Mouse (Mus musculus) midbrain, embryonic 15.5 days (tissue): ENCODE results near the gene Fbxo42. TPM values are rescaled to one million over a fixed set of nuclear protein-coding genes. Genes with fewer than 3 reads are reported as not detected.
A peak's percentile ranks its signal among the peaks of the same experiment; 100 is the strongest.
"Not testable (repeated sequence)": the region's sequence is repeated elsewhere in the genome, so short reads cannot be mapped to it uniquely, and the experiment has no call there.

Experiments used
- ATAC-seq: fragments of 200-750 bp; cut with Nextera tagmentation; replicated peaks from 2 replicates; pipeline ENCODE4 v1.8.0; 2017; ENCODE audit warnings: moderate TSS enrichment
- H3K27ac ChIP-seq: fragments of 300-500 bp; sonication (generic); 2 replicates; pipeline ENCODE4 v1.5.1; 2015; ENCODE audit warnings: mild to moderate bottlenecking, inconsistent platforms
- H3K27me3 ChIP-seq: fragments of 300-500 bp; sonication (generic); replicated peaks from 2 replicates; pipeline ENCODE4 v1.6.1; 2015; ENCODE audit warnings: inconsistent platforms
- H3K36me3 ChIP-seq: fragments of 300-500 bp; sonication (generic); replicated peaks from 2 replicates; pipeline ENCODE4 v1.6.1; 2015; ENCODE audit warnings: inconsistent platforms
- H3K4me1 ChIP-seq: fragments of 300-500 bp; sonication (generic); 2 replicates; pipeline ENCODE4 v1.6.1; 2015; ENCODE audit warnings: inconsistent platforms
- H3K4me2 ChIP-seq: fragments of 300-500 bp; sonication (generic); 2 replicates; pipeline ENCODE4 v1.6.1; 2015; ENCODE audit warnings: inconsistent platforms, mild to moderate bottlenecking, moderate library complexity
- H3K4me3 ChIP-seq: fragments of 300-500 bp; sonication (generic); 2 replicates; pipeline ENCODE4 v1.5.1; 2015; ENCODE audit warnings: mild to moderate bottlenecking, inconsistent platforms
- H3K9ac ChIP-seq: fragments of 300-500 bp; sonication (generic); 2 replicates; pipeline ENCODE4 v1.6.1; 2015; ENCODE audit warnings: mild to moderate bottlenecking, inconsistent platforms
- H3K9me3 ChIP-seq: fragments of 300-500 bp; sonication (generic); 2 replicates; pipeline ENCODE4 v1.6.1; 2016; ENCODE audit warnings: inconsistent platforms
- WGBS: fragments of 180-500 bp; shearing (Covaris S2); methylation state at CpG from one replicate; pipeline ENCODE4 v1.1.7; 2015; ENCODE audit warnings: mixed read lengths; 5-methylcytosine and 5-hydroxymethylcytosine counted together
- polyA plus RNA-seq: library from polyadenylated mRNA; unstranded; fragments of >200 nt; fragmentation: Nextera tagmentation; extraction: Ambion mirVana; gene quantifications from 2 replicates; pipeline ENCODE4 v1.2.1, GENCODE M21; 2015

Gene Fbxo42
- polyA plus RNA-seq, 1 experiment from 2014 or later: 28.5 TPM

GRCm38 (mm10) chr4:141139116-141139970 lies 8.4 kb upstream of the Fbxo42 start, which contains the start of gene Szrd1:
Gene Szrd1 (minus strand): TSS chr4:141139775.
- no peaks in the 10 kb centered on the region for H3K36me3 ChIP-seq
- peak; percentile 93 for ATAC-seq
- H3K4me1 ChIP-seq: peaks cover 41% of the 10 kb centered on the region
- H3K4me2 ChIP-seq: peak within 1 kb of the TSS; percentile 81
- H3K27ac ChIP-seq: peak within 1 kb of the TSS; percentile 95
- peak within 1 kb of the TSS; percentile 65 for H3K4me3 ChIP-seq
- H3K27me3 ChIP-seq: no peaks in the 10 kb centered on the region
- H3K9me3 ChIP-seq: no peaks in the 10 kb centered on the region
- WGBS: under 1% methylated on average over 63 of the region's 63 CpGs
- H3K9ac ChIP-seq: peak within 1 kb of the TSS; percentile 74

- not testable (repeated sequence) for ATAC-seq, H3K9ac ChIP-seq
Observed at GRCm38 (mm10) chr4:141140354-141140753, 7.4 kb upstream of the Fbxo42 start.

DNA sequence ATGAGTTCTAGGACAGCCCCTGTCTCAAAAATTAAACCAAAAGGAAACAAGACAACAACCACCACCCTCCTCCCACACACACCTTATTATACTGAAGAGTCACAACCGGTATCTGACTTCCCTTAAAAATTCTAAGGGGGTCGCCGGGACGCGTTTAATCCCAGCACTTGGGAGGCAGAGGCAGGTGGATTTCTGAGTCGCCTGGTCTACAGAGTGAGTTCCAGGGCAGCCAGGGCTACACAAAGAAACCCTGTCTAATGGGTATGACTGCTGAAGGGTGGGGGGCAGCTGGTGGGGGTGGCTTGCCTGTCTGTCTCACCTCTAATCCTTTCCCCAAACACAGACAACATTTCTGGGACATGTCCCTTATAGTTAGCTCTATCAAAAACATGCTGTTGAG lies 6.7 kb upstream of the Fbxo42 start:
- 89% methylated on average over 6 of the region's 6 CpGs for WGBS
- H3K27ac ChIP-seq: no peak overlapping the region

More at GRCm38 (mm10) chr4:141140354-141140753, 7.4 kb upstream of the Fbxo42 start:
- not testable (repeated sequence) for H3K36me3 ChIP-seq, H3K9me3 ChIP-seq, H3K27ac ChIP-seq, H3K4me2 ChIP-seq, H3K4me3 ChIP-seq, H3K27me3 ChIP-seq
- peaks cover 31% of the 10 kb centered on the region for H3K4me1 ChIP-seq
- 86% methylated on average over 9 of the region's 9 CpGs for WGBS

GRCm38 (mm10) chr4:141142285-141142811 lies 5.4 kb upstream of the Fbxo42 start:
- H3K27ac ChIP-seq: no peak overlapping the region
- H3K27me3 ChIP-seq: no peaks in the 10 kb centered on the region
- no peaks in the 10 kb centered on the region for H3K9me3 ChIP-seq
- ATAC-seq: no peak
- H3K36me3 ChIP-seq: no peaks in the 10 kb centered on the region
- H3K4me3 ChIP-seq: no peak overlapping the region
- H3K4me1 ChIP-seq: peaks cover 22% of the 10 kb centered on the region
- H3K4me2 ChIP-seq: no peak overlapping the region
- no peak overlapping the region for H3K9ac ChIP-seq
- 28% methylated on average over 9 of the region's 9 CpGs for WGBS

More for the DNA sequence above, 6.7 kb upstream of the Fbxo42 start:
- peaks cover 29% of the 10 kb centered on the region for H3K4me1 ChIP-seq
- no peak overlapping the region for H3K4me3 ChIP-seq
- H3K27me3 ChIP-seq: no peaks in the 10 kb centered on the region
- no peaks in the 10 kb centered on the region for H3K36me3 ChIP-seq
- no peaks in the 10 kb centered on the region for H3K9me3 ChIP-seq
- H3K9ac ChIP-seq: no peak overlapping the region
- ATAC-seq: no peak
- no peak overlapping the region for H3K4me2 ChIP-seq

GRCm38 (mm10) chr4:141145124-141145523 lies 2.6 kb upstream of the Fbxo42 start:
- H3K27ac ChIP-seq, H3K9me3 ChIP-seq, H3K4me3 ChIP-seq, H3K27me3 ChIP-seq, H3K4me2 ChIP-seq, ATAC-seq, H3K9ac ChIP-seq, H3K36me3 ChIP-seq: not testable (repeated sequence)
- peaks cover 27% of the 10 kb centered on the region for H3K4me1 ChIP-seq
- WGBS: 96% methylated on average over 11 of the region's 16 CpGs

- no peaks in the 10 kb centered on the region for H3K36me3 ChIP-seq
- 0 out of 2 replicates have a peak overlapping the region, but pooled peaks have one; percentile 71 for H3K4me2 ChIP-seq
- no peak for ATAC-seq
- H3K27me3 ChIP-seq: no peaks in the 10 kb centered on the region
- no peak overlapping the region for H3K9ac ChIP-seq
- H3K4me3 ChIP-seq: no peak overlapping the region
- WGBS: 96% methylated on average over 6 of the region's 6 CpGs
- H3K9me3 ChIP-seq: no peaks in the 10 kb centered on the region
- peaks cover 35% of the 10 kb centered on the region for H3K4me1 ChIP-seq
- no peak overlapping the region for H3K27ac ChIP-seq
Observed at GRCm38 (mm10) chr4:141146491-141147033, 1.2 kb upstream of the Fbxo42 start.

DNA sequence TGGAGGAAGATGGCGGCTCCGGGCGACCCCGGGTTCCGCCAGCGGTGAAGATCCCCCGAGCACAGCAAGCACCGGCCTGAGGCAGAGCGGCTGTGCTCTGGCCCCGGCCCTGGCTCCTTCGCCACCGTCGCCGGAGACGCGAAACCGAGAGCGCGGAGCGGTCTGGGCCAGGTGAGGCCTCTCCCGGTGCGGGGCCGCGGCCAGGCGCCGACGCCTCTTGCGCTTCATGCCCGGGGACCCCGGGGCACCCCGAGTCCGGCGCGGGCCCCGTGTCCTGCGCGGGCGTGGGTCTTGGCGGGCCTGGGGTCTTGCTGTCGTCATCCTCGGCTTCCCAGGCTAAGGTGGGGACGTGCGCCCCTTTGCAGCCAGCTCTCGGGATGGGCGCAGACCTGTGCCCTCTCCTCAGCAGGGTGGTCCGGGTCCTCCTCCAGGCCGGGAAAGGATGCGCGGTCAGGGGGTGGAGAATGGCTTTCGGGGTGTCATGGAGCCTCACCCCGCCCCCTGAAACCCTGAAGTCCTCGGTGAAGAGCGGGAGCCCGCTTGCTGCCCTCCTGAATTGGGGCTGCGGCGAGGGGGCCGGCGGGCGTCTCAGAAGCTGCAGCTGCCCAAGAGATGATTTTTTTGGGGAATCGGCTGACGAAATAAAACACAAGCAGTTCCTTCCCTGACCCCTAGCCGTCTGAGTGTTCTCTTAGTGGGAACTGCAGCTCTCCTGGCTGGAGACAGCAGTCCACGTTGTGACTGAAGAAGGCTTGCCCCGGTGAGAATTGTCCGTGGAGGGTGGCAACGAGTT lies 492 bp downstream of the Fbxo42 start:
- Histone ChIP-seq H3K27ac (peak overlapping the region; percentile 82), H3K4me1 (peaks cover 34% of the 10 kb centered on the region), H3K4me3 (peak overlapping the region; percentile 63), H3K4me2 (peak overlapping the region; percentile 71), H3K9me3 (no peaks in the 10 kb centered on the region), H3K36me3 (no peaks in the 10 kb centered on the region), H3K27me3 (no peaks in the 10 kb centered on the region), H3K9ac (peak overlapping the region; percentile 75)
- peak; percentile 86 for ATAC-seq
- WGBS: under 1% methylated on average over 66 of the region's 66 CpGs

DNA sequence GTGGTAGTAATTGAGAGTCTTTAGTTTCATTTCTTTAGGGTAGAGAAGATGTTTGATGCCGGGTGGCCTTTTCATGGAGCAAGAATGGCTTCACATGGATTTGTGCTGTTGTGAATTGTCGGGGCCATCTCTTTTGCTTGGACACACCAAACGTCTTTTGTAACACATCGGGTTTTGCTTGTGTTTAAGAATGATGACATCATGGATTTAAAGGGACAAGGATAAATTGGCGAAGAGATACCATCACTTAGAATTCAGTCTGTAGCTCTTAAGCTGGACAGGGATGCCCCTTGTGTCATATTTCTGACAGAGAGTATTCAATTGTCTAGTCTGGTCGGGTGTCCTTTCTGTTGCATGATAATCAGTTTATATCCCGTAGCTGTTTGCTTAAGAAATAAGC lies 1.4 kb downstream of the Fbxo42 start:
- Histone ChIP-seq H3K36me3 (no peaks in the 10 kb centered on the region), H3K9ac (peak overlapping the region; percentile 75), H3K4me1 (peaks cover 34% of the 10 kb centered on the region), H3K27me3 (no peaks in the 10 kb centered on the region), H3K4me2 (peak overlapping the region; percentile 71), H3K4me3 (peak overlapping the region; percentile 63), H3K27ac (peak overlapping the region; percentile 82; the same call in 1 of the 2 replicates), H3K9me3 (no peaks in the 10 kb centered on the region)
- no peak for ATAC-seq
- WGBS: 10% methylated on average over 7 of the region's 7 CpGs

GRCm38 (mm10) chr4:141157485-141157884 lies 9.8 kb downstream of the Fbxo42 start:
- Histone ChIP-seq H3K27ac (no peak overlapping the region), H3K27me3 (no peaks in the 10 kb centered on the region), H3K4me2 (no peak overlapping the region), H3K4me1 (peaks cover 7% of the 10 kb centered on the region), H3K9ac (no peak overlapping the region), H3K4me3 (no peak overlapping the region), H3K9me3 (no peaks in the 10 kb centered on the region), H3K36me3 (no peaks in the 10 kb centered on the region)
- no peak for ATAC-seq
- 86% methylated on average over 4 of the region's 4 CpGs for WGBS

GRCm38 (mm10) chr4:141158609-141159008 lies 10.9 kb downstream of the Fbxo42 start:
- no peaks in the 10 kb centered on the region for H3K36me3 ChIP-seq
- no peak overlapping the region for H3K9ac ChIP-seq
- H3K27me3 ChIP-seq: no peaks in the 10 kb centered on the region
- no peak overlapping the region for H3K4me3 ChIP-seq
- H3K4me2 ChIP-seq: no peak overlapping the region
- H3K9me3 ChIP-seq: no peaks in the 10 kb centered on the region
- no peak for ATAC-seq
- peaks cover 4% of the 10 kb centered on the region for H3K4me1 ChIP-seq
- no peak overlapping the region for H3K27ac ChIP-seq
- WGBS: 95% methylated on average over 2 of the region's 2 CpGs

DNA sequence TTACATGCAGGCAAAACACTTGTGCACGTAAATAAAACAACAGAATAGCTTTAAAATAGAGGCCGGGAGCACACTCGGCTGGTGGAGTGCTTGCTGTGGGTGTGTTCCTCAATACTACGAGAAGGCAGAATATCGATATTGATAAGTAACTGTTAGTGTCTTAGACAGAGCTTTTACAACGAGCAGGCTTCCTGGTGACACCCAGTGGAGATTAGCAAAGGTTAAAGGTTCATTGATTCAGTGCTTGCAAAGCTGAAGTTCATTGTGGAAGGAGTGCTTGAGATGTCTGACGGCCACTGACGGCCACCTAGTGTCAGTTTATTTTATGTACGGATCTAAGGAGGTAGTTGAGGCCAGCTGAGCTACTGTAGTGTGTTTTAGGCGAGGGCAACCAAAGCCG lies 11.4 kb downstream of the Fbxo42 start:
- H3K4me1 ChIP-seq: peaks cover 4% of the 10 kb centered on the region
- H3K4me3 ChIP-seq: no peak overlapping the region
- H3K36me3 ChIP-seq: no peaks in the 10 kb centered on the region
- ATAC-seq: no peak
- WGBS: 57% methylated on average over 11 of the region's 11 CpGs
- no peak overlapping the region for H3K27ac ChIP-seq
- no peaks in the 10 kb centered on the region for H3K27me3 ChIP-seq
- no peak overlapping the region for H3K9ac ChIP-seq
- no peaks in the 10 kb centered on the region for H3K9me3 ChIP-seq
- H3K4me2 ChIP-seq: no peak overlapping the region

DNA sequence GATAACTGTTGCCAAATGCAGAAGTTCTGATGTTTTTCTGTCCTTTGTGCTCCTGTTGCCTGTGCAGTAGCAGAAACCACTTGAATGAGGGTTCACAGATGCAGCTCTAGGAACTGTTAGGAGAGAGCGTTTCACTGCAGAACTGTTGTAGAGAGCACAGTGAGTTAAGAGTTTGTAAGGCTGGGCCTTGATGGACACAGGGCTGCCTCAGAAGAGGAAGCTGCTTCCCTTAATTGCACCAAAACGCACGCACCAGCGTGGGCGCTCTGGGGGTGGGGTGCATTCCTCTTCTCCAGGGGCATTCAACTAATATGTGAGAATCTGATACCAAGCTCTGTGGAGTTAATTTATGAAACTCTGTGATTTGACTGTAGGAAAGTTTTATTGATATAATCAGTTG lies 12.0 kb downstream of the Fbxo42 start:
- no peak overlapping the region for H3K27ac ChIP-seq
- peaks cover 4% of the 10 kb centered on the region for H3K4me1 ChIP-seq
- H3K9me3 ChIP-seq: no peaks in the 10 kb centered on the region
- WGBS: 82% methylated on average over 5 of the region's 5 CpGs
- no peaks in the 10 kb centered on the region for H3K27me3 ChIP-seq
- no peaks in the 10 kb centered on the region for H3K36me3 ChIP-seq
- ATAC-seq: no peak
- H3K4me2 ChIP-seq: no peak overlapping the region
- H3K4me3 ChIP-seq: no peak overlapping the region
- no peak overlapping the region for H3K9ac ChIP-seq
